Mouse (Mus musculus) neural tube, embryonic 11.5 days (tissue): ENCODE data around the gene Npsr1. TPM values are rescaled to one million over a fixed set of nuclear protein-coding genes. Genes with fewer than 3 reads are reported as not detected.

ENCODE experiments used
- ATAC-seq: fragments of 200-750 bp; cut with Nextera tagmentation; 2 replicates; pipeline ENCODE4 v1.8.0; 2017; ENCODE audit warnings: moderate number of reproducible peaks, mild to moderate bottlenecking, moderate TSS enrichment, moderate library complexity; ENCODE audit not compliant: insufficient read depth, low FRiP score, low TSS enrichment
- DNase-seq: peaks from one replicate; pipeline ENCODE4 v3.0.0-alpha.2; 2015; ENCODE audit warnings: low spot score
- H3K27ac ChIP-seq: fragments of 300-500 bp; sonication (generic); 2 replicates; pipeline ENCODE4 v1.5.1; 2014; ENCODE audit warnings: low read depth, mild to moderate bottlenecking, low read length
- H3K27me3 ChIP-seq: fragments of 300-500 bp; sonication (generic); 2 replicates; pipeline ENCODE4 v1.6.1; 2014; ENCODE audit warnings: mild to moderate bottlenecking, low read length, mixed read lengths; ENCODE audit not compliant: control insufficient read depth, insufficient read depth
- H3K36me3 ChIP-seq: fragments of 300-500 bp; sonication (generic); 2 replicates; pipeline ENCODE4 v1.6.1; 2014; ENCODE audit warnings: mild to moderate bottlenecking, low read length, moderate library complexity, mixed read lengths; ENCODE audit not compliant: control insufficient read depth, insufficient read depth
- H3K4me1 ChIP-seq: fragments of 300-500 bp; sonication (generic); 2 replicates; pipeline ENCODE4 v1.6.1; 2014; ENCODE audit warnings: low read length, mixed read lengths; ENCODE audit not compliant: control insufficient read depth, insufficient read depth
- H3K4me2 ChIP-seq: fragments of 300-500 bp; sonication (generic); 2 replicates; pipeline ENCODE4 v1.6.1; 2014; ENCODE audit warnings: low read depth, mild to moderate bottlenecking, moderate library complexity
- H3K4me3 ChIP-seq: fragments of 300-500 bp; sonication (generic); 2 replicates; pipeline ENCODE4 v1.5.1; 2014; ENCODE audit warnings: low read depth, low read length
- H3K9ac ChIP-seq: fragments of 300-500 bp; sonication (generic); 2 replicates; pipeline ENCODE4 v1.6.1; 2014; ENCODE audit warnings: mild to moderate bottlenecking, low read length
- H3K9me3 ChIP-seq: fragments of 300-500 bp; sonication (generic); 2 replicates; pipeline ENCODE4 v1.6.1; 2016; ENCODE audit warnings: low read length; ENCODE audit not compliant: control insufficient read depth
- WGBS: fragments of 180-500 bp; shearing (Covaris S2); extraction: QIAGEN DNeasy Blood & Tissue Kit; methylation state at CpG from one replicate; pipeline ENCODE4 v1.1.7; 2014; 5-methylcytosine and 5-hydroxymethylcytosine counted together
- polyA plus RNA-seq: library from polyadenylated mRNA; unstranded; fragments of >200 nt; fragmentation: Nextera tagmentation; extraction: Ambion mirVana; gene quantifications from 2 replicates; pipeline ENCODE4 v1.2.1, GENCODE M21; 2014

The Npsr1 gene
- polyA plus RNA-seq, 1 experiment from 2014 or later, result not detected

DNA sequence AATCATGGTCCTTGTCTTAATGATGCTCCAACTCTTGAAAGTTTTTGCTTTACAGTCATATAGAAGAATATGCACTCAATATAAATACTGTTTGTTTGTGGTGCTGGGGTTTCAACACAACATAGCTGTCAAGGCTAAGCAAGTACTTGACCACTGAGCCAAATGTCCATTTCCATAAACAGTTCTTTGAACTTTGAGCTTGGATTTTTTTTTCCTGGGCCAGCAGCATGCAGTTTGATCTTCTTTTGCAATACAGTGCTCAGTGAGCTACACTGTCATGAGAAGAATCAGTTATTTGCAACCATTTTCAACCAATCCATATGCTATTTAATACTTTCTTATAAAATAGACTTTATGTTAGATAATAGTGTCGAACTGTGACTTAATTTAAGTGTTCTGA lies 35.3 kb downstream of the Npsr1 start:
- no peaks in the 10 kb centered on the region for H3K4me1 ChIP-seq
- H3K27me3 ChIP-seq, result no peaks in the 10 kb centered on the region
- no peak overlapping the region for H3K9ac ChIP-seq
- no peak overlapping the region for H3K4me3 ChIP-seq
- H3K9me3 ChIP-seq, result no peaks in the 10 kb centered on the region
- WGBS, result 85% methylated on average over 1 of the region's 1 CpGs
- H3K36me3 ChIP-seq, result no peaks in the 10 kb centered on the region
- H3K4me2 ChIP-seq, result no peak overlapping the region
- no peak overlapping the region for H3K27ac ChIP-seq
- ATAC-seq (no peak), DNase-seq (no peak)

DNA sequence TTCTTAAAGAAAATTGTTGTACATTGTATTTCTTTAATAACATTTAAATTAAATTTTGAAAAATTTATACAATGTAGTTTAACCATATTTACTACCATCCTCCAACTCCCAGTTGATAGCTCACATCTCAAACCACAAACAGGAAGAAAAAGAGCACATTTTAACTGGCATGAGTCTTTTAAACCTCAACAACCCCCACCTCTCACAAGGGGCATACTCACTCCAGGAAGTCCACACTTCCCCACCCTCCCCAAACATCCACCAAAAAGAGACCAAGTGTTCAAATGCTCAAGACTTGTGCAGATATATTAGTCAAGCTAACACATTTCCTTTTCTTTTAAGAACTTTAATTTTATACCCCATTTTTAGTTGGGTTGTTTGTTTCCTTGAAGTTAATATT lies 38.6 kb downstream of the Npsr1 start:
- H3K9ac ChIP-seq, result no peak overlapping the region
- H3K27me3 ChIP-seq, result no peaks in the 10 kb centered on the region
- no peaks in the 10 kb centered on the region for H3K9me3 ChIP-seq
- H3K4me1 ChIP-seq, result no peaks in the 10 kb centered on the region
- H3K27ac ChIP-seq, result no peak overlapping the region
- H3K4me2 ChIP-seq, result no peak overlapping the region
- no peaks in the 10 kb centered on the region for H3K36me3 ChIP-seq
- no peak for ATAC-seq
- no peak for DNase-seq
- no peak overlapping the region for H3K4me3 ChIP-seq

- Histone ChIP-seq H3K27ac (no peak overlapping the region), H3K4me2 (no peak overlapping the region), H3K27me3 (no peaks in the 10 kb centered on the region), H3K4me1 (no peaks in the 10 kb centered on the region), H3K4me3 (no peak overlapping the region), H3K9me3 (no peaks in the 10 kb centered on the region), H3K9ac (no peak overlapping the region), H3K36me3 (no peaks in the 10 kb centered on the region)
- ATAC-seq, result no peak
- DNase-seq, result no peak
- whole genome bisulfite sequencing, result 87% methylated on average over 2 of the region's 2 CpGs
Measured at GRCm38 (mm10) chr9:24144341-24144740, 46.5 kb downstream of the Npsr1 start.

DNA sequence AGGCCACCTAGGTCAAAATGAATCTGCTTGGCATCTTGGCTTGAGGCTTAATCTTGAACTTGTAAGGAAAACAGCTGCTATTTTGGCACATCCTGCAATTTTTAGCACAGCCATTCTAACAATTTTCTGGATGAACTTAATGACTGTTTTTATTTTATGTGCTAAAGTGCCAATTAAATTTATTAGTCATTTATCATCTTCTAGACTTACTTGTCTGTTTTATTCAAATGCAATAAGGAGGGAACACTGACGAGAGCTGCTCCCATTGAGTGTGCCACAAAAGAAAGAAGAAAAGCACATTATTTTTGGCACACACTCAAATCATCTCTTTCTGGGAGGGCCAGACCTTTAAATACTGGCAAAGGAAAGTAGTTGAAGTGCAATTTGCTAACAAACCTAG lies 59.4 kb downstream of the Npsr1 start:
- Histone ChIP-seq H3K4me2 (no peak overlapping the region), H3K9me3 (no peaks in the 10 kb centered on the region), H3K27me3 (no peaks in the 10 kb centered on the region), H3K36me3 (no peaks in the 10 kb centered on the region), H3K27ac (no peak overlapping the region), H3K9ac (no peak overlapping the region), H3K4me3 (no peak overlapping the region), H3K4me1 (no peaks in the 10 kb centered on the region)
- WGBS, result 53% methylated on average over 1 of the region's 1 CpGs
- ATAC-seq (no peak), DNase-seq (no peak)

DNA sequence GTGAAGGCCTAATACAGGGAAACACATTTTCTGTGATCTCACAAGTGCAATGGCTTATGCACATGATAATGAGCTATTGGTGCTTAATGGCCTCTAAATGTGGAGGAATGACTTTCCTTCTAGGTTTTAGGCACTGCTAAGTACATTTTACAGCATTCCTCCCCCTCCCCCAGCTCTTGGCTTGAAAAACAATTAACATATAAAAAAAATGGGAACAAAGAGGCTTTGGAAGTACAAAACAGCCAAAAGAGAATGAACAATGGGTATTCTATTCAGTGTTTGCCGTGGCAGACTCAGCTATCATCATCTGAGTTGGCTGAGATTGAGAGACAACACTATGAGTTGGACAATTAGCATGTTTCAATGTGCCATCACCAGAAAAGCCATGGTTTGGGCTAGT lies 62.6 kb downstream of the Npsr1 start:
- no peaks in the 10 kb centered on the region for H3K4me1 ChIP-seq
- no peaks in the 10 kb centered on the region for H3K27me3 ChIP-seq
- WGBS, result 22% methylated on average over 1 of the region's 1 CpGs
- H3K27ac ChIP-seq, result no peak overlapping the region
- no peaks in the 10 kb centered on the region for H3K9me3 ChIP-seq
- no peak overlapping the region for H3K4me2 ChIP-seq
- ATAC-seq, result no peak
- no peak overlapping the region for H3K9ac ChIP-seq
- no peak overlapping the region for H3K4me3 ChIP-seq
- DNase-seq, result no peak
- H3K36me3 ChIP-seq, result no peaks in the 10 kb centered on the region

DNA sequence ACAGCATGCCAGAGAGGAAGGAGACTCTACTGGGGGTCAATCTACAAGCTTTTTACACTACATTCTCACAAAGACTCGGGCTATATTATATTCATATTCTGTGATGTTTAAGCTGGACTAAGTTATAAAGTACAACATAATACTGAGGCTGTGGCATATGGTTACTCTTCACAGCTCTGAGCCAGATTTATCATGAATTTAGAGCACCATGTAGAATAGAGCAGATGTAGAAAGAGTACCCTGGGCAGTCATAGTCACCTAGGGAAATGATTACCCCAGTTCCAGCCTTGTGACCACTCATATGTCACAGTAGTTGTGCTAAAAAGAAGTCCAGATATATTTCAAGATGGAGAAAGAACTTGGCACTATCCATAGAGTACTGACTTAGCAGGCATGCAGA lies 70.7 kb downstream of the Npsr1 start:
- WGBS, result 70% methylated on average over 1 of the region's 1 CpGs
- ATAC-seq, result no peak
- no peak overlapping the region for H3K9ac ChIP-seq

DNA sequence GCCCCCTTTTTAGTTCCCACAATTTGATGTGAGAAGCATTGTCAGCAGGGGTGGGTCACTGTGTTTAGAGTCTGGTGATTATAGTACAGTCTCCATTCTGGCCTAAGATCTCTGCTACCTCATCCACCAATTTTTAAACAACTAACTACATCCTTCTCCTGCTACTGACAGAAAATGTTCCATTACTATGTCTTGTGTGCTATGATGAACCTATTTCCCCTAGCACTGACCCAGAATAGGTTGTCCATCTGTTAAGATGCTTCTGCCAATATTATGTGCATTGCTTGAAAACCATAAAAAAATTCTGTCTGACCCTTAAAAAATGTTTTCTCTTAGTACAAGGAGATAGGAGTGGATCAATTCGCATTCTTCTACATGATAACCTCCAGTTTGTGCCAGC lies 72.9 kb downstream of the Npsr1 start:
- no peaks in the 10 kb centered on the region for H3K27me3 ChIP-seq
- 87% methylated on average over 1 of the region's 1 CpGs for WGBS
- ATAC-seq (no peak), DNase-seq (no peak)
- no peaks in the 10 kb centered on the region for H3K4me1 ChIP-seq
- no peaks in the 10 kb centered on the region for H3K9me3 ChIP-seq
- H3K36me3 ChIP-seq, result no peaks in the 10 kb centered on the region
- H3K27ac ChIP-seq, result no peak overlapping the region
- no peak overlapping the region for H3K9ac ChIP-seq
- H3K4me3 ChIP-seq, result no peak overlapping the region
- no peak overlapping the region for H3K4me2 ChIP-seq

More for the DNA sequence above, 70.7 kb downstream of the Npsr1 start:
- no peaks in the 10 kb centered on the region for H3K27me3 ChIP-seq
- no peaks in the 10 kb centered on the region for H3K4me1 ChIP-seq
- no peaks in the 10 kb centered on the region for H3K9me3 ChIP-seq
- H3K4me2 ChIP-seq, result no peak overlapping the region
- no peak for DNase-seq
- H3K4me3 ChIP-seq, result no peak overlapping the region
- H3K36me3 ChIP-seq, result no peaks in the 10 kb centered on the region
- H3K27ac ChIP-seq, result no peak overlapping the region

DNA sequence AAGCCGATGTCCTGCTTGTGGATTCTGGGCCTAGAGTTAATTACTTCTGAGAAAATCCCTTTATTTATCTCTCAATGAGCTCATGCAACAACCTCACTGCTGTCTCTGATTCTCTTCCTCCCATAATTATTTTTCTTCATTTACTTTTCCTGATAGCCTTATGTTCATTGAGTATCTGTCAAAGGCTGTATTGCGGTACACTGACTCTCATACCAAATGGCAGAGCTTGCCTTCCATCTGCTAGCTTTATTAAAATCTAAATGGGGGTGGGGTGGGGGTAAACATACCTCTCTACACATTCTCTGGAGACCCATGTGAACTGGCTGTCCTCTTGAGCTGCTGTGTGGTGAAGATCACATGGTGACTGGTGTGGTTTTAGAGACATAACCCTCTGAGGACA lies 80.9 kb downstream of the Npsr1 start:
- no peaks in the 10 kb centered on the region for H3K36me3 ChIP-seq
- H3K9me3 ChIP-seq, result no peaks in the 10 kb centered on the region
- no peak overlapping the region for H3K9ac ChIP-seq
- no peak overlapping the region for H3K4me2 ChIP-seq
- WGBS, result 85% methylated on average over 2 of the region's 2 CpGs
- ATAC-seq (no peak), DNase-seq (no peak)
- no peak overlapping the region for H3K4me3 ChIP-seq
- no peaks in the 10 kb centered on the region for H3K4me1 ChIP-seq
- H3K27ac ChIP-seq, result no peak overlapping the region
- H3K27me3 ChIP-seq, result no peaks in the 10 kb centered on the region

DNA sequence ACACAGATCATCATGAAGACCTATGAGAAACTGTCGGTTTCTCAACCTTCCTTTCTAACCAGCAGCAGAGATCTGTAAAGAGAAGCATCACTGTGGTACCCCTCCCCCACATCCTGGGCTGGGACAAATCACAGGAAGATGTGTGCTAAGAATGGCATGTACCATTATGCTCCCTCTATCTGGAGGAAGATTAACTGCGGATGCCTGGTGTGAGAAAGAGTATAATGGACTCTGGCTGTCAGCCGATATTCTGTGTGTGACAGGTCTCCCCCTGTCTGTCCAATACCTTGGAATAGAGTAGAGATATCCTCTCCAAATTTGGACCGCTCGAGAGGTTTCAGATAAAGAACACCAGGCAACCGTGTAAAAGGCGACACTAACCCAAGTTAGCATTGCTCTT lies 83.1 kb downstream of the Npsr1 start:
- 90% methylated on average over 7 of the region's 7 CpGs for WGBS
- ATAC-seq (no peak), DNase-seq (no peak)
- Histone ChIP-seq H3K27ac (no peak overlapping the region), H3K4me2 (no peak overlapping the region), H3K9me3 (no peaks in the 10 kb centered on the region), H3K4me1 (no peaks in the 10 kb centered on the region), H3K27me3 (no peaks in the 10 kb centered on the region), H3K4me3 (no peak overlapping the region), H3K36me3 (no peaks in the 10 kb centered on the region), H3K9ac (no peak overlapping the region)
